ENCODE assay signal across 22 mouse cellular contexts in genomic region chr9:57070262-57070661, GRCm38 (mm10). TPM values are rescaled to one million over a fixed set of nuclear protein-coding genes. Genes with fewer than 3 reads are reported as not detected.
DNase-seq lines count a peak whose midpoint lies in the region; ATAC-seq and TF ChIP-seq lines count a peak whose summit lies in the region.
"Had no signal": no experiment of that assay in that cellular context is flagged by ENCODE, and none has a peak within 500 bp of the region (broad histone marks: within the 10 kb centered on the region; RNA-seq: fewer than 3 reads in every experiment).

No protein-coding gene starts in this region.

- H3K4me3 ChIP-seq in heart, embryonic 14.5 days (ENCODE audit: control insufficient read depth in 1 of 2, insufficient read depth in 1 of 2, low read depth in 1 of 2, low read length in 2 of 2): no peak overlapping the region
- peak overlapping the region; percentile 94 for H3K4me3 ChIP-seq in liver, embryonic 13.5 days (replicated peaks)
- H3K4me3 ChIP-seq in lung, postnatal 0 days (ENCODE audit: low read depth, low read length): no peak overlapping the region

- DNase-seq in heart, postnatal 36 days: no peak
- peak; percentile 44 for DNase-seq in MEL-GATA-1-ER (ENCODE audit: extremely low read depth, low read depth)
- DNase-seq in liver, embryonic 13.5 days: peak; percentile 39
- no peak for DNase-seq in lung, postnatal 0 days (ENCODE audit: low spot score)
- DNase-seq in right cerebral cortex, adult 2 months (ENCODE audit: low spot score in 2 of 2): no peak
- no peak for DNase-seq in layer of hippocampus, postnatal 14 days (ENCODE audit: low spot score in 2 of 2)
- DNase-seq: B cell, adult 2 months; cerebellum, adult 11 months; cerebellum, postnatal 14 days; embryo, embryonic 11 days; forebrain, postnatal 0 days; kidney, adult 11 months; kidney, postnatal 10 days; lung, adult 18-20 months; retina, postnatal 1 day; thymus, adult 18-20 months had no signal

- H3K27ac ChIP-seq in heart, embryonic 14.5 days (replicated peaks in 1 of 2; ENCODE audit: control insufficient read depth in 1 of 2, insufficient read depth in 1 of 2, low read depth in 2 of 2, low read length in 2 of 2): no peak overlapping the region
- peak overlapping the region; percentile 79 for H3K27ac ChIP-seq in liver, embryonic 13.5 days
- H3K27ac ChIP-seq in lung, postnatal 0 days (ENCODE audit: low read length): no peak overlapping the region
- H3K27ac ChIP-seq: hindbrain, embryonic 15.5 days; macrophage; midbrain, embryonic 13.5 days had no signal

- no peak for TF ChIP-seq CTCF in lung, postnatal 0 days (IDR thresholded peaks at IDR 0.05)

- H3K4me2 ChIP-seq in heart, embryonic 14.5 days (ENCODE audit: low read length): peak overlapping the region; percentile 97; the same call in 1 of the 2 replicates
- H3K4me2 ChIP-seq in liver, embryonic 13.5 days: peak overlapping the region; percentile 99
- H3K4me2 ChIP-seq in lung, postnatal 0 days (replicated peaks; ENCODE audit: low read depth, low read length): no peak overlapping the region

- H3K36me3 ChIP-seq in heart, embryonic 14.5 days (ENCODE audit: control insufficient read depth, insufficient read depth, low read length): peaks cover 6% of the 10 kb centered on the region; the same call in 1 of the 2 replicates
- no peaks in the 10 kb centered on the region for H3K36me3 ChIP-seq in liver, embryonic 13.5 days
- no peaks in the 10 kb centered on the region for H3K36me3 ChIP-seq in lung, postnatal 0 days (ENCODE audit: insufficient read depth, low read length)
- H3K36me3 ChIP-seq: hindbrain, embryonic 15.5 days; midbrain, embryonic 13.5 days had no signal

- no peaks in the 10 kb centered on the region for H3K9me3 ChIP-seq in heart, embryonic 14.5 days (ENCODE audit: control insufficient read depth, low read length)
- no peaks in the 10 kb centered on the region for H3K9me3 ChIP-seq in liver, embryonic 13.5 days (replicated peaks)
- no peaks in the 10 kb centered on the region for H3K9me3 ChIP-seq in lung, postnatal 0 days (ENCODE audit: low read length)
- H3K9me3 ChIP-seq: hindbrain, embryonic 15.5 days; midbrain, embryonic 13.5 days had no signal

- ATAC-seq in heart, embryonic 14.5 days (ENCODE audit: insufficient number of reproducible peaks, insufficient read depth, low FRiP score, low read depth): no peak
- 0 out of 2 replicates have a peak, but pooled peaks have one; percentile 9 for ATAC-seq in erythroid progenitor cell, adult 5-6 weeks (replicated peaks; ENCODE audit: low FRiP score, poor library complexity, severe bottlenecking)
- no peak for ATAC-seq in liver, embryonic 13.5 days (ENCODE audit: low read depth)
- no peak for ATAC-seq in lung, postnatal 0 days
- ATAC-seq: forebrain, postnatal 0 days; midbrain, embryonic 13.5 days; Patski had no signal

- WGBS in heart, embryonic 14.5 days: 17% methylated on average over 1 of the region's 1 CpGs
- WGBS in liver, embryonic 13.5 days (ENCODE audit: insufficient replicate concordance): 0% methylated on average over 1 of the region's 1 CpGs
- 46% methylated on average over 1 of the region's 1 CpGs for WGBS in lung, postnatal 0 days

- no peak overlapping the region for H3K9ac ChIP-seq in heart, embryonic 14.5 days (ENCODE audit: low read length)
- H3K9ac ChIP-seq in liver, embryonic 13.5 days: peak overlapping the region; percentile 92
- no peak overlapping the region for H3K9ac ChIP-seq in lung, postnatal 0 days (replicated peaks; ENCODE audit: low read depth)
- H3K9ac ChIP-seq: forebrain, postnatal 0 days; hindbrain, embryonic 15.5 days had no signal

- H3K4me1 ChIP-seq in heart, embryonic 14.5 days (ENCODE audit: control insufficient read depth in 2 of 2, insufficient read depth in 2 of 2, low read length in 2 of 2): peaks cover 6 to 19% of the 10 kb centered on the region in 2 experiments; a peak in 3 of 4 replicates
- peaks cover 56% of the 10 kb centered on the region for H3K4me1 ChIP-seq in liver, embryonic 13.5 days (replicated peaks)
- H3K4me1 ChIP-seq in lung, postnatal 0 days (ENCODE audit: insufficient read depth, low read depth, low read length): peaks cover 3% of the 10 kb centered on the region; the same call in 1 of the 2 replicates

- no peaks in the 10 kb centered on the region for H3K27me3 ChIP-seq in heart, embryonic 14.5 days (ENCODE audit: control insufficient read depth, insufficient read depth, low read length)
- H3K27me3 ChIP-seq in liver, embryonic 13.5 days: no peaks in the 10 kb centered on the region
- H3K27me3 ChIP-seq in lung, postnatal 0 days (replicated peaks; ENCODE audit: insufficient read depth, low read length): no peaks in the 10 kb centered on the region
- H3K27me3 ChIP-seq: hindbrain, embryonic 15.5 days; midbrain, embryonic 13.5 days; Patski had no signal

- intact Hi-C loops in heart, postnatal 36 days (cut with DNase I): loop anchor here (5.0 to 10.0 kb wide), 2 partner anchors 73 to 455 kb away; partner anchors contain the start of gene Cox5a

- TF ChIP-seq EP300 in lung, postnatal 0 days (IDR thresholded peaks at IDR 0.05): no peak

RNA-seq across cellular contexts. Expression of gene Sin3a, which starts 1.6 kb away (rescaled TPM):
- 25.2 and 29.2 TPM in 2 replicates for polyA plus RNA-seq in heart, embryonic 14.5 days (2014; fragmentation: Nextera tagmentation; extraction: Ambion mirVana)
- total RNA-seq in heart, postnatal 36 days (2021): 10 to 100 TPM; 31.6 to 40.1 TPM
- total RNA-seq in erythroid progenitor cell, adult 5-6 weeks (2015; ENCODE audit: low replicate concordance): 71.7 and 122 TPM in 2 replicates
- 59.9 and 75.3 TPM in 2 replicates for total RNA-seq in erythroid progenitor cell, adult 5-6 weeks (2017; ENCODE audit: low replicate concordance)
- polyA plus RNA-seq in liver, embryonic 13.5 days (2015; fragmentation: Nextera tagmentation; extraction: Ambion mirVana): 13.3 and 16.5 TPM in 2 replicates
- 14.3 and 17.5 TPM in 2 replicates for polyA plus RNA-seq in lung, postnatal 0 days (2015; fragmentation: Nextera tagmentation; extraction: Ambion mirVana)
- 10 to 100 TPM; 27.3 to 29.7 TPM for total RNA-seq in layer of hippocampus, postnatal 14 days (2021)

Comparison
In these comparisons a context has a peak if more than half of its experiments do, and no peak if none do; other contexts are left out.
1. DNase-seq: peak in MEL-GATA-1-ER (single experiment) and liver, embryonic 13.5 days (single experiment); none in heart, postnatal 36 days (0 of 2), lung, postnatal 0 days (single experiment), right cerebral cortex, adult 2 months (0 of 2) and layer of hippocampus, postnatal 14 days (0 of 2).